Comparison of ENCODE assay signal across 9 mouse cellular contexts in genomic region chr12:81816330-81817125, GRCm38 (mm10). TPM values are rescaled to one million over a fixed set of nuclear protein-coding genes. Genes with fewer than 3 reads are reported as not detected.
A peak's percentile ranks its signal among the peaks of the same experiment; 100 is the strongest.
DNase-seq lines count a peak whose midpoint lies in the region; ATAC-seq lines count a peak whose summit lies in the region.
"Had no signal": no experiment of that assay in that cellular context is flagged by ENCODE, and none has a peak within 500 bp of the region (broad histone marks: within the 10 kb centered on the region; RNA-seq: fewer than 3 reads in every experiment).

No protein-coding gene starts in this region.

- H3K4me2 ChIP-seq in limb, embryonic 13.5 days (replicated peaks) = peak overlapping the region; percentile 39

- H3K36me3 ChIP-seq in megakaryocyte, embryonic 14.5 days (replicated peaks; ENCODE audit: low read length) = no peaks in the 10 kb centered on the region
- no peaks in the 10 kb centered on the region for H3K36me3 ChIP-seq in limb, embryonic 13.5 days

- intact Hi-C loops in heart, postnatal 14 days (cut with DNase I) = no loop called here

- H3K9me3 ChIP-seq in megakaryocyte, embryonic 14.5 days = peaks cover 5% of the 10 kb centered on the region; the same call in 1 of the 2 replicates
- no peaks in the 10 kb centered on the region for H3K9me3 ChIP-seq in limb, embryonic 13.5 days

- peaks cover 18% of the 10 kb centered on the region for H3K4me1 ChIP-seq in megakaryocyte, embryonic 14.5 days
- H3K4me1 ChIP-seq in limb, embryonic 13.5 days = peaks cover 6% of the 10 kb centered on the region; the same call in 1 of the 2 replicates

- no peak overlapping the region for H3K27ac ChIP-seq in limb, embryonic 13.5 days

- peak; percentile 17 to 23 for DNase-seq in heart, postnatal 14 days
- DNase-seq in testis, postnatal 10 days (ENCODE audit: low spot score) = peak; percentile 47
- no peak for DNase-seq in cerebellum, adult 18-20 months
- no peak for DNase-seq in ovary, postnatal 14 days (ENCODE audit: low spot score)
- no peak for DNase-seq in thymus, postnatal 25 days

- H3K4me3 ChIP-seq in megakaryocyte, embryonic 14.5 days (replicated peaks) = peak overlapping the region; percentile 64
- H3K4me3 ChIP-seq in limb, embryonic 13.5 days = no peak overlapping the region

- ATAC-seq in megakaryocyte, adult 5-6 weeks (ENCODE audit: poor library complexity, severe bottlenecking) = no peak
- ATAC-seq in limb, embryonic 13.5 days (ENCODE audit: low FRiP score, low read depth) = no peak

- H3K27me3 ChIP-seq in megakaryocyte, embryonic 14.5 days (replicated peaks) = peaks cover 23% of the 10 kb centered on the region
- no peaks in the 10 kb centered on the region for H3K27me3 ChIP-seq in limb, embryonic 13.5 days
- H3K27me3 ChIP-seq: CH12.LX had no signal

- H3K9ac ChIP-seq in limb, embryonic 13.5 days = no peak overlapping the region

- WGBS in limb, embryonic 13.5 days = 26% methylated on average over 10 of the region's 10 CpGs

RNA-seq across cellular contexts. Expression of gene Map3k9, which starts 35.6 kb away (rescaled TPM):
- polyA plus RNA-seq in megakaryocyte, embryonic 14.5 days (2012; ENCODE audit: insufficient read depth, low replicate concordance) = 0.48 TPM in 1 of 2 replicates, not detected in the other
- total RNA-seq in megakaryocyte, adult 5-6 weeks (2015) = 4.6 TPM in 2 replicates
- total RNA-seq in megakaryocyte, adult 5-6 weeks (2017) = 6.3 and 11.0 TPM in 2 replicates
- total RNA-seq in heart, postnatal 14 days (2021) = under 1 TPM; 0.22 to 0.29 TPM
- polyA plus RNA-seq in limb, embryonic 13.5 days (2015; fragmentation: Nextera tagmentation; extraction: Ambion mirVana) = 0.52 and 0.56 TPM in 2 replicates

RNA-seq across cellular contexts. Expression of gene Pcnx, which starts 43.3 kb away (rescaled TPM):
- polyA plus RNA-seq in megakaryocyte, embryonic 14.5 days (2012; ENCODE audit: insufficient read depth, low replicate concordance) = 8.0 and 11.5 TPM in 2 replicates
- total RNA-seq in megakaryocyte, adult 5-6 weeks (2015) = 33.1 and 40.1 TPM in 2 replicates
- total RNA-seq in megakaryocyte, adult 5-6 weeks (2017) = 13.1 and 18.8 TPM in 2 replicates
- total RNA-seq in heart, postnatal 14 days (2021) = 10 to 100 TPM; 68.0 to 70.0 TPM
- 12.5 and 13.5 TPM in 2 replicates for polyA plus RNA-seq in limb, embryonic 13.5 days (2015; fragmentation: Nextera tagmentation; extraction: Ambion mirVana)

Comparison
In these comparisons a context has a peak if more than half of its experiments do, and no peak if none do; other contexts are left out.
1. DNase-seq: peak in heart, postnatal 14 days (2 of 2) and testis, postnatal 10 days (single experiment); none in cerebellum, adult 18-20 months (0 of 2), ovary, postnatal 14 days (single experiment) and thymus, postnatal 25 days (single experiment).
2. RNA of gene Map3k9, which starts 35.6 kb away (total RNA-seq): 4.6 to 11.0 TPM in megakaryocyte, adult 5-6 weeks; 0.22 to 0.29 TPM in heart, postnatal 14 days; every median in the first group is over 4 times any median in the second.